Mouse (Mus musculus): Measurements from ENCODE around the gene Wbp1. TPM values are rescaled to one million over a fixed set of nuclear protein-coding genes. Genes with fewer than 3 reads are reported as not detected.

Wbp1 gene
- total RNA-seq, 1 experiment = 47.5 TPM

- Histone ChIP-seq H3K36me3 (ENCODE audit: control insufficient read depth, insufficient read depth, low read length, poor library complexity, severe bottlenecking) (no peaks in the 10 kb centered on the region), H3K27ac (ENCODE audit: insufficient read depth, low read depth, low read length, poor library complexity, severe bottlenecking) (no peak within 1 kb of the TSS), H3K4me1 (ENCODE audit: control insufficient read depth in 2 of 2, insufficient read depth in 2 of 2, low read length in 2 of 2, poor library complexity in 1 of 2) (no peaks in the 10 kb centered on the region), H3K4me3 (ENCODE audit: insufficient read depth in 1 of 2, low read depth in 1 of 2, low read length in 2 of 2, poor library complexity in 1 of 2, severe bottlenecking in 1 of 2) (peak within 1 kb of the TSS; percentile 79 to 83), H3K9me3 (ENCODE audit: control insufficient read depth, insufficient read depth, low read depth, low read length) (no peaks in the 10 kb centered on the region), H3K9ac (ENCODE audit: insufficient read depth, low read depth, low read length, poor library complexity, severe bottlenecking) (peak within 1 kb of the TSS; percentile 76)
- no peak for TF ChIP-seq ZC3H11A (IDR thresholded peaks at IDR 0.05; ENCODE audit: borderline replicate concordance, low read depth, low read length)
- TF ChIP-seq HCFC1 (IDR thresholded peaks at IDR 0.05; ENCODE audit: borderline replicate concordance, insufficient read depth, low read length) = peak; percentile 87
- TF ChIP-seq MAFK (IDR thresholded peaks at IDR 0.05; ENCODE audit: insufficient read depth, low read depth, low read length) = no peak
- TF ChIP-seq ZNF384 (IDR thresholded peaks at IDR 0.05; ENCODE audit: low read depth, low read length) = no peak
- TF ChIP-seq CHD2 (IDR thresholded peaks at IDR 0.05; ENCODE audit: low read depth, low read length) = 0 out of 2 replicates have a peak, but pooled peaks have one; percentile 47
- peak; percentile 80 for DNase-seq (ENCODE audit: low read depth, low spot score)
- in situ Hi-C loops (cut with MboI; ENCODE audit: low sequenced_read_pairs in 2 of 2, unreplicated experiment in 2 of 2) = no loop called here
These were observed 20.1 kb downstream of the Wbp1 start, which contains the start of the genes Ccdc142 and Gm42688 for GRCm38 (mm10) chr6:83101316-83101687. Gene Ccdc142, plus strand, starts transcription at chr6:83101601. Gene Gm42688, plus strand, starts transcription at chr6:83101617.

GRCm38 (mm10) chr6:83098411-83098810 lies 22.9 kb downstream of the Wbp1 start:
- Histone ChIP-seq H3K27ac (ENCODE audit: insufficient read depth, low read depth, low read length, poor library complexity, severe bottlenecking) (no peak overlapping the region), H3K36me3 (ENCODE audit: control insufficient read depth, insufficient read depth, low read length, poor library complexity, severe bottlenecking) (no peaks in the 10 kb centered on the region)
- in situ Hi-C loops (cut with MboI; ENCODE audit: low sequenced_read_pairs in 2 of 2, unreplicated experiment in 2 of 2) = no loop called here

GRCm38 (mm10) chr6:83095968-83096367 lies 25.4 kb downstream of the Wbp1 start:
- Histone ChIP-seq H3K9me3 (ENCODE audit: control insufficient read depth, insufficient read depth, low read depth, low read length) (no peaks in the 10 kb centered on the region), H3K9ac (ENCODE audit: insufficient read depth, low read depth, low read length, poor library complexity, severe bottlenecking) (no peak overlapping the region), H3K36me3 (ENCODE audit: control insufficient read depth, insufficient read depth, low read length, poor library complexity, severe bottlenecking) (no peaks in the 10 kb centered on the region), H3K4me1 (ENCODE audit: control insufficient read depth in 2 of 2, insufficient read depth in 2 of 2, low read length in 2 of 2, poor library complexity in 1 of 2) (no peaks in the 10 kb centered on the region), H3K27ac (ENCODE audit: insufficient read depth, low read depth, low read length, poor library complexity, severe bottlenecking) (no peak overlapping the region), H3K4me3 (ENCODE audit: insufficient read depth in 1 of 2, low read depth in 1 of 2, low read length in 2 of 2, poor library complexity in 1 of 2, severe bottlenecking in 1 of 2) (no peak overlapping the region)
- in situ Hi-C loops (cut with MboI; ENCODE audit: low sequenced_read_pairs in 2 of 2, unreplicated experiment in 2 of 2) = no loop called here
- TF ChIP-seq MAFK (IDR thresholded peaks at IDR 0.05; ENCODE audit: insufficient read depth, low read depth, low read length) (no peak), HCFC1 (IDR thresholded peaks at IDR 0.05; ENCODE audit: borderline replicate concordance, insufficient read depth, low read length) (no peak), ZC3H11A (IDR thresholded peaks at IDR 0.05; ENCODE audit: borderline replicate concordance, low read depth, low read length) (no peak), CHD2 (IDR thresholded peaks at IDR 0.05; ENCODE audit: low read depth, low read length) (no peak), ZNF384 (IDR thresholded peaks at IDR 0.05; ENCODE audit: low read depth, low read length) (no peak)
- DNase-seq (ENCODE audit: low read depth, low spot score) = no peak

More at GRCm38 (mm10) chr6:83098411-83098810, 22.9 kb downstream of the Wbp1 start:
- TF ChIP-seq MAFK (IDR thresholded peaks at IDR 0.05; ENCODE audit: insufficient read depth, low read depth, low read length) = no peak
- no peak for TF ChIP-seq ZNF384 (IDR thresholded peaks at IDR 0.05; ENCODE audit: low read depth, low read length)
- no peak for TF ChIP-seq ZC3H11A (IDR thresholded peaks at IDR 0.05; ENCODE audit: borderline replicate concordance, low read depth, low read length)
- TF ChIP-seq HCFC1 (IDR thresholded peaks at IDR 0.05; ENCODE audit: borderline replicate concordance, insufficient read depth, low read length) = no peak
- TF ChIP-seq CHD2 (IDR thresholded peaks at IDR 0.05; ENCODE audit: low read depth, low read length) = no peak
- Histone ChIP-seq H3K9ac (ENCODE audit: insufficient read depth, low read depth, low read length, poor library complexity, severe bottlenecking) (no peak overlapping the region), H3K9me3 (ENCODE audit: control insufficient read depth, insufficient read depth, low read depth, low read length) (no peaks in the 10 kb centered on the region), H3K4me1 (ENCODE audit: control insufficient read depth in 2 of 2, insufficient read depth in 2 of 2, low read length in 2 of 2, poor library complexity in 1 of 2) (no peaks in the 10 kb centered on the region), H3K4me3 (ENCODE audit: insufficient read depth in 1 of 2, low read depth in 1 of 2, low read length in 2 of 2, poor library complexity in 1 of 2, severe bottlenecking in 1 of 2) (no peak overlapping the region)
- DNase-seq (ENCODE audit: low read depth, low spot score) = no peak

GRCm38 (mm10) chr6:83092416-83093127 lies 28.8 kb downstream of the Wbp1 start:
- Histone ChIP-seq H3K9ac (ENCODE audit: insufficient read depth, low read depth, low read length, poor library complexity, severe bottlenecking) (no peak overlapping the region), H3K4me3 (ENCODE audit: insufficient read depth in 1 of 2, low read depth in 1 of 2, low read length in 2 of 2, poor library complexity in 1 of 2, severe bottlenecking in 1 of 2) (no peak overlapping the region), H3K4me1 (ENCODE audit: control insufficient read depth in 2 of 2, insufficient read depth in 2 of 2, low read length in 2 of 2, poor library complexity in 1 of 2) (no peaks in the 10 kb centered on the region), H3K27ac (ENCODE audit: insufficient read depth, low read depth, low read length, poor library complexity, severe bottlenecking) (no peak overlapping the region), H3K9me3 (ENCODE audit: control insufficient read depth, insufficient read depth, low read depth, low read length) (no peaks in the 10 kb centered on the region), H3K36me3 (ENCODE audit: control insufficient read depth, insufficient read depth, low read length, poor library complexity, severe bottlenecking) (no peaks in the 10 kb centered on the region)
- DNase-seq (ENCODE audit: low read depth, low spot score) = no peak
- in situ Hi-C loops (cut with MboI; ENCODE audit: low sequenced_read_pairs in 2 of 2, unreplicated experiment in 2 of 2) = no loop called here
- TF ChIP-seq CHD2 (IDR thresholded peaks at IDR 0.05; ENCODE audit: low read depth, low read length) = no peak
- no peak for TF ChIP-seq MAFK (IDR thresholded peaks at IDR 0.05; ENCODE audit: insufficient read depth, low read depth, low read length)
- no peak for TF ChIP-seq HCFC1 (IDR thresholded peaks at IDR 0.05; ENCODE audit: borderline replicate concordance, insufficient read depth, low read length)
- TF ChIP-seq ZC3H11A (IDR thresholded peaks at IDR 0.05; ENCODE audit: borderline replicate concordance, low read depth, low read length) = no peak
- no peak for TF ChIP-seq ZNF384 (IDR thresholded peaks at IDR 0.05; ENCODE audit: low read depth, low read length)

Measured in ES-E14 (cell line).